Comparison of ENCODE assay signal across 11 mouse cellular contexts in the genomic region with DNA sequence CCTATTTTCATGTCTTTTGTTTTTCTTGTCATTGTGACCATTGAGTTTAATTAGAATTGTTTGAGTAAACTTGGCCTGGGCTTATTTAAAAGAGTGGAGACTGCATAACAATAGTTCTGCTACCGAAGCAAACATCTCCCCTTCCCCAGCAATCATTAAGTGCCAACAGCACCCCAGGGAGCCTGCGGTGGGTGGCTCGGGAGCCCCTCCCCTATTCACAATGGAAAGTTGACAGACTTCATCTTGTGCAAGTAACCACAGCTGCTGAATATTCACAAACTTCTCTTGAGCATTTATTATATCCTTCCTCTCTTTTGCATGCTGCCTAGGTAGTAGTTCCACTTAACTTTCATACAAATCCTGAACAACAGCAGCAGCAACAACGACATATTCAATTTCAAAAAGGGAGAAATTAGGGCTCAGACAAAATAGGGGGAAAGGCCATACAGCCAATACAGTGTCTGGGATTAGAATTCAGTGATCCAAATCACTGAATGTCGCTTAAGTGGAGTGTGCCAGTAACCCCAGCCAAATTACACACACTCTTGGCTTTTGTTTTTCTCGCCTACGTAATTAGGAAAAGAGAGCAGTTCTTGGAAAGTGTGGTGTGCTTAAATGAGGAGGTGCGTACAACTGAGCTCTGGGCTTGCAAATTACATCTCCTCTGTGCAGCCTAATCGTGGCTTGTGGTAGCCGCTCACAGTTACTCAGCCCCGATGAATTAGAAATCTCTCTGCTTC. TPM values are rescaled to one million over a fixed set of nuclear protein-coding genes. Genes with fewer than 3 reads are reported as not detected.
A peak's percentile ranks its signal among the peaks of the same experiment; 100 is the strongest.
DNase-seq lines count a peak whose midpoint lies in the region; ATAC-seq lines count a peak whose summit lies in the region.
"Had no signal": no experiment of that assay in that cellular context is flagged by ENCODE, and none has a peak within 500 bp of the region (broad histone marks: within the 10 kb centered on the region; RNA-seq: fewer than 3 reads in every experiment).

No protein-coding gene starts in this region.

- H3K9ac ChIP-seq in hindbrain, embryonic 14.5 days, result no peak overlapping the region
- H3K9ac ChIP-seq in hindbrain, embryonic 11.5 days (ENCODE audit: low read depth, low read length), result no peak overlapping the region
- no peak overlapping the region for H3K9ac ChIP-seq in forebrain, embryonic 16.5 days (replicated peaks; ENCODE audit: low read depth, low read length)
- no peak overlapping the region for H3K9ac ChIP-seq in limb, embryonic 15.5 days
- H3K9ac ChIP-seq: liver, embryonic 14.5 days had no signal

- no peaks in the 10 kb centered on the region for H3K4me1 ChIP-seq in hindbrain, embryonic 14.5 days (replicated peaks; ENCODE audit: control insufficient read depth, insufficient read depth, low read length)
- no peaks in the 10 kb centered on the region for H3K4me1 ChIP-seq in hindbrain, embryonic 11.5 days (replicated peaks; ENCODE audit: control insufficient read depth, insufficient read depth, low read length)
- peaks cover 12% of the 10 kb centered on the region; the same call in 1 of the 2 replicates for H3K4me1 ChIP-seq in forebrain, embryonic 16.5 days (replicated peaks; ENCODE audit: control insufficient read depth, insufficient read depth, low read length)
- H3K4me1 ChIP-seq in limb, embryonic 15.5 days, result peaks cover 9% of the 10 kb centered on the region

- H3K27ac ChIP-seq in hindbrain, embryonic 14.5 days, result no peak overlapping the region
- no peak overlapping the region for H3K27ac ChIP-seq in hindbrain, embryonic 11.5 days (ENCODE audit: low read depth, low read length)
- peak overlapping the region; percentile 31 for H3K27ac ChIP-seq in forebrain, embryonic 16.5 days (ENCODE audit: low read length)
- peak overlapping the region; percentile 47; the same call in 1 of the 2 replicates for H3K27ac ChIP-seq in limb, embryonic 15.5 days
- H3K27ac ChIP-seq: liver, embryonic 14.5 days had no signal

- no peaks in the 10 kb centered on the region for H3K9me3 ChIP-seq in hindbrain, embryonic 14.5 days (ENCODE audit: control insufficient read depth, low read length)
- H3K9me3 ChIP-seq in hindbrain, embryonic 11.5 days (ENCODE audit: control insufficient read depth, low read length), result no peaks in the 10 kb centered on the region
- H3K9me3 ChIP-seq in forebrain, embryonic 16.5 days (ENCODE audit: control insufficient read depth, low read length), result no peaks in the 10 kb centered on the region
- no peaks in the 10 kb centered on the region for H3K9me3 ChIP-seq in limb, embryonic 15.5 days

- no peaks in the 10 kb centered on the region for H3K36me3 ChIP-seq in hindbrain, embryonic 14.5 days (replicated peaks; ENCODE audit: control insufficient read depth, insufficient read depth)
- no peaks in the 10 kb centered on the region for H3K36me3 ChIP-seq in hindbrain, embryonic 11.5 days (ENCODE audit: control insufficient read depth, insufficient read depth, low read length)
- H3K36me3 ChIP-seq in forebrain, embryonic 16.5 days (ENCODE audit: control insufficient read depth, insufficient read depth), result no peaks in the 10 kb centered on the region
- H3K36me3 ChIP-seq in limb, embryonic 15.5 days, result no peaks in the 10 kb centered on the region

- H3K27me3 ChIP-seq in hindbrain, embryonic 14.5 days (ENCODE audit: control insufficient read depth, insufficient read depth, low read length), result no peaks in the 10 kb centered on the region
- H3K27me3 ChIP-seq in hindbrain, embryonic 11.5 days (ENCODE audit: control insufficient read depth, insufficient read depth, low read length), result no peaks in the 10 kb centered on the region
- H3K27me3 ChIP-seq in forebrain, embryonic 16.5 days (replicated peaks; ENCODE audit: control insufficient read depth, insufficient read depth, low read length), result peaks cover 2% of the 10 kb centered on the region; the same call in 1 of the 2 replicates
- H3K27me3 ChIP-seq in limb, embryonic 15.5 days, result no peaks in the 10 kb centered on the region

- DNase-seq in hindbrain, embryonic 14.5 days (ENCODE audit: low spot score), result no peak
- DNase-seq in hindbrain, embryonic 11.5 days (ENCODE audit: low spot score), result no peak
- peak; percentile 12 for DNase-seq in adipocyte (ENCODE audit: low spot score)
- no peak for DNase-seq in spleen, postnatal 36 days (ENCODE audit: low spot score in 2 of 2)
- DNase-seq in urinary bladder, adult 18-20 months (ENCODE audit: low spot score in 2 of 2), result no peak

- peak; percentile 68; the same call in 1 of the 2 replicates for ATAC-seq in hindbrain, embryonic 14.5 days (ENCODE audit: low FRiP score)
- ATAC-seq in hindbrain, embryonic 11.5 days (ENCODE audit: low FRiP score), result no peak
- ATAC-seq in forebrain, embryonic 16.5 days, result peak; percentile 96
- ATAC-seq in limb, embryonic 15.5 days (ENCODE audit: insufficient number of reproducible peaks, low FRiP score, low TSS enrichment, low read depth), result no peak
- ATAC-seq in megakaryocyte, adult 5-6 weeks (ENCODE audit: poor library complexity, severe bottlenecking), result no peak

- H3K4me2 ChIP-seq in hindbrain, embryonic 14.5 days (replicated peaks), result no peak overlapping the region
- no peak overlapping the region for H3K4me2 ChIP-seq in hindbrain, embryonic 11.5 days (replicated peaks; ENCODE audit: low read depth, low read length)
- peak overlapping the region; percentile 33 for H3K4me2 ChIP-seq in forebrain, embryonic 16.5 days (ENCODE audit: low read length)
- H3K4me2 ChIP-seq in limb, embryonic 15.5 days, result peak overlapping the region; percentile 12; the same call in 1 of the 2 replicates

- WGBS in hindbrain, embryonic 14.5 days, result 21% methylated on average over 11 of the region's 11 CpGs
- WGBS in hindbrain, embryonic 11.5 days, result 30% methylated on average over 11 of the region's 11 CpGs
- WGBS in forebrain, embryonic 16.5 days, result 3% methylated on average over 11 of the region's 11 CpGs
- 20% methylated on average over 11 of the region's 11 CpGs for WGBS in limb, embryonic 15.5 days

- no peak overlapping the region for H3K4me3 ChIP-seq in hindbrain, embryonic 14.5 days (replicated peaks; ENCODE audit: low read length)
- no peak overlapping the region for H3K4me3 ChIP-seq in hindbrain, embryonic 11.5 days (ENCODE audit: low read depth, low read length)
- no peak overlapping the region for H3K4me3 ChIP-seq in forebrain, embryonic 16.5 days (replicated peaks; ENCODE audit: low read length)
- no peak overlapping the region for H3K4me3 ChIP-seq in limb, embryonic 15.5 days
- H3K4me3 ChIP-seq: erythroblast, embryonic 14.5 days had no signal

RNA-seq across cellular contexts. Expression of gene Tnfsf4, which starts 15.4 kb away (rescaled TPM):
- polyA plus RNA-seq in hindbrain, embryonic 14.5 days (2014; fragmentation: Nextera tagmentation; extraction: Ambion mirVana), result 0.11 TPM in 1 of 2 replicates, not detected in the other
- polyA plus RNA-seq in hindbrain, embryonic 11.5 days (2014; fragmentation: Nextera tagmentation; extraction: Ambion mirVana), result not detected in 2 replicates
- not detected in 2 replicates for polyA plus RNA-seq in forebrain, embryonic 16.5 days (2015; fragmentation: Nextera tagmentation; extraction: Ambion mirVana)
- 0.08 and 0.12 TPM in 2 replicates for polyA plus RNA-seq in limb, embryonic 15.5 days (2015; fragmentation: Nextera tagmentation; extraction: Ambion mirVana)
- not detected in 2 replicates for total RNA-seq in megakaryocyte, adult 5-6 weeks (2015)
- total RNA-seq in megakaryocyte, adult 5-6 weeks (2017), result not detected in 2 replicates
- total RNA-seq: neutrophil, adult 5-6 weeks had no signal
- polyA plus RNA-seq: erythroblast, embryonic 14.5 days; liver, embryonic 14.5 days had no signal

Comparison
In these comparisons a context has a peak if more than half of its experiments do, and no peak if none do; other contexts are left out.
1. ATAC-seq: peak in hindbrain, embryonic 14.5 days (single experiment) and forebrain, embryonic 16.5 days (single experiment); none in hindbrain, embryonic 11.5 days (single experiment), limb, embryonic 15.5 days (single experiment) and megakaryocyte, adult 5-6 weeks (single experiment).
2. H3K27ac ChIP-seq: peak in forebrain, embryonic 16.5 days (single experiment) and limb, embryonic 15.5 days (single experiment); none in hindbrain, embryonic 14.5 days (single experiment) and hindbrain, embryonic 11.5 days (single experiment).
3. H3K4me2 ChIP-seq: peak in forebrain, embryonic 16.5 days (single experiment) and limb, embryonic 15.5 days (single experiment); none in hindbrain, embryonic 14.5 days (single experiment) and hindbrain, embryonic 11.5 days (single experiment).